Mouse (Mus musculus): ENCODE data around the gene Adcy7. TPM values are rescaled to one million over a fixed set of nuclear protein-coding genes. Genes with fewer than 3 reads are reported as not detected.

The Adcy7 gene
- polyA plus RNA-seq (2014; fragmentation: Nextera tagmentation; extraction: Ambion mirVana), result 3.0 and 3.4 TPM in 2 replicates

GRCm38 (mm10) chr8:88272231-88273050 is at the start of gene Adcy7:
Gene Adcy7 (plus strand): TSS chr8:88272403.
- WGBS, result 3% methylated on average over 64 of the region's 64 CpGs
- Histone ChIP-seq H3K9ac (ENCODE audit: low read length) (peak within 1 kb of the TSS; percentile 63), H3K4me3 (ENCODE audit: low read depth, low read length) (peak within 1 kb of the TSS; percentile 36), H3K4me2 (ENCODE audit: low read depth, low read length, severe bottlenecking) (peak within 1 kb of the TSS; percentile 87), H3K27me3 (ENCODE audit: control insufficient read depth, insufficient read depth, low read length) (peaks cover 16% of the 10 kb centered on the region; the same call in 1 of the 2 replicates), H3K9me3 (ENCODE audit: control insufficient read depth, low read length) (no peaks in the 10 kb centered on the region), H3K36me3 (ENCODE audit: control insufficient read depth, insufficient read depth, low read length) (no peaks in the 10 kb centered on the region), H3K27ac (ENCODE audit: low read depth, low read length) (no peak within 1 kb of the TSS), H3K4me1 (replicated peaks; ENCODE audit: control insufficient read depth, insufficient read depth, low read length) (peaks cover 6% of the 10 kb centered on the region; the same call in 1 of the 2 replicates)
- peak; percentile 66 for ATAC-seq (replicated peaks; ENCODE audit: low FRiP score)
- peak; percentile 81 for DNase-seq (ENCODE audit: low spot score)

- DNase-seq (ENCODE audit: low spot score), result peak; percentile 54
- ATAC-seq (replicated peaks; ENCODE audit: low FRiP score), result peak; percentile 49; the same call in 1 of the 2 replicates
- H3K4me1 ChIP-seq (replicated peaks; ENCODE audit: control insufficient read depth, insufficient read depth, low read length), result peaks cover 13% of the 10 kb centered on the region
- no peak overlapping the region for H3K27ac ChIP-seq (ENCODE audit: low read depth, low read length)
- no peak overlapping the region for H3K9ac ChIP-seq (ENCODE audit: low read length)
- H3K4me2 ChIP-seq (ENCODE audit: low read depth, low read length, severe bottlenecking), result no peak overlapping the region
- H3K27me3 ChIP-seq (ENCODE audit: control insufficient read depth, insufficient read depth, low read length), result no peaks in the 10 kb centered on the region
- H3K36me3 ChIP-seq (ENCODE audit: control insufficient read depth, insufficient read depth, low read length), result no peaks in the 10 kb centered on the region
- WGBS, result 8% methylated on average over 5 of the region's 5 CpGs
- no peaks in the 10 kb centered on the region for H3K9me3 ChIP-seq (ENCODE audit: control insufficient read depth, low read length)
- no peak overlapping the region for H3K4me3 ChIP-seq (ENCODE audit: low read depth, low read length)
Measured at GRCm38 (mm10) chr8:88225358-88225757, 46.8 kb upstream of the Adcy7 start.

GRCm38 (mm10) chr8:88227851-88228250 is 44.4 kb upstream of the Adcy7 start:
- H3K9ac ChIP-seq (ENCODE audit: low read length), result no peak overlapping the region
- H3K4me1 ChIP-seq (replicated peaks; ENCODE audit: control insufficient read depth, insufficient read depth, low read length), result peaks cover 13% of the 10 kb centered on the region
- H3K36me3 ChIP-seq (ENCODE audit: control insufficient read depth, insufficient read depth, low read length), result no peaks in the 10 kb centered on the region
- H3K4me3 ChIP-seq (ENCODE audit: low read depth, low read length), result no peak overlapping the region
- H3K27ac ChIP-seq (ENCODE audit: low read depth, low read length), result no peak overlapping the region
- DNase-seq (ENCODE audit: low spot score) (no peak), ATAC-seq (replicated peaks; ENCODE audit: low FRiP score) (no peak)
- no peak overlapping the region for H3K4me2 ChIP-seq (ENCODE audit: low read depth, low read length, severe bottlenecking)
- H3K9me3 ChIP-seq (ENCODE audit: control insufficient read depth, low read length), result no peaks in the 10 kb centered on the region
- 68% methylated on average over 6 of the region's 6 CpGs for WGBS
- H3K27me3 ChIP-seq (ENCODE audit: control insufficient read depth, insufficient read depth, low read length), result no peaks in the 10 kb centered on the region

- peaks cover 13% of the 10 kb centered on the region for H3K4me1 ChIP-seq (replicated peaks; ENCODE audit: control insufficient read depth, insufficient read depth, low read length)
- 71% methylated on average over 1 of the region's 1 CpGs for WGBS
- H3K4me2 ChIP-seq (ENCODE audit: low read depth, low read length, severe bottlenecking), result no peak overlapping the region
- H3K27me3 ChIP-seq (ENCODE audit: control insufficient read depth, insufficient read depth, low read length), result no peaks in the 10 kb centered on the region
- no peak overlapping the region for H3K9ac ChIP-seq (ENCODE audit: low read length)
- no peaks in the 10 kb centered on the region for H3K9me3 ChIP-seq (ENCODE audit: control insufficient read depth, low read length)
- no peaks in the 10 kb centered on the region for H3K36me3 ChIP-seq (ENCODE audit: control insufficient read depth, insufficient read depth, low read length)
- DNase-seq (ENCODE audit: low spot score) (no peak), ATAC-seq (replicated peaks; ENCODE audit: low FRiP score) (no peak)
- H3K4me3 ChIP-seq (ENCODE audit: low read depth, low read length), result no peak overlapping the region
- H3K27ac ChIP-seq (ENCODE audit: low read depth, low read length), result no peak overlapping the region
Measured at GRCm38 (mm10) chr8:88228286-88228685, 43.9 kb upstream of the Adcy7 start.

- H3K4me1 ChIP-seq (replicated peaks; ENCODE audit: control insufficient read depth, insufficient read depth, low read length), result peaks cover 13% of the 10 kb centered on the region
- no peak overlapping the region for H3K9ac ChIP-seq (ENCODE audit: low read length)
- ATAC-seq (replicated peaks; ENCODE audit: low FRiP score) (no peak), DNase-seq (ENCODE audit: low spot score) (no peak)
- H3K9me3 ChIP-seq (ENCODE audit: control insufficient read depth, low read length), result no peaks in the 10 kb centered on the region
- no peak overlapping the region for H3K4me3 ChIP-seq (ENCODE audit: low read depth, low read length)
- WGBS, result 71% methylated on average over 1 of the region's 1 CpGs
- no peak overlapping the region for H3K27ac ChIP-seq (ENCODE audit: low read depth, low read length)
- no peaks in the 10 kb centered on the region for H3K27me3 ChIP-seq (ENCODE audit: control insufficient read depth, insufficient read depth, low read length)
- H3K4me2 ChIP-seq (ENCODE audit: low read depth, low read length, severe bottlenecking), result no peak overlapping the region
- no peaks in the 10 kb centered on the region for H3K36me3 ChIP-seq (ENCODE audit: control insufficient read depth, insufficient read depth, low read length)
Measured at GRCm38 (mm10) chr8:88228800-88229199, 43.4 kb upstream of the Adcy7 start.

- Histone ChIP-seq H3K9me3 (ENCODE audit: control insufficient read depth, low read length) (no peaks in the 10 kb centered on the region), H3K27me3 (ENCODE audit: control insufficient read depth, insufficient read depth, low read length) (no peaks in the 10 kb centered on the region), H3K4me2 (ENCODE audit: low read depth, low read length, severe bottlenecking) (no peak overlapping the region), H3K4me3 (ENCODE audit: low read depth, low read length) (no peak overlapping the region), H3K27ac (ENCODE audit: low read depth, low read length) (no peak overlapping the region), H3K9ac (ENCODE audit: low read length) (no peak overlapping the region), H3K36me3 (ENCODE audit: control insufficient read depth, insufficient read depth, low read length) (no peaks in the 10 kb centered on the region), H3K4me1 (replicated peaks; ENCODE audit: control insufficient read depth, insufficient read depth, low read length) (no peaks in the 10 kb centered on the region)
- no peak for ATAC-seq (replicated peaks; ENCODE audit: low FRiP score)
- no peak for DNase-seq (ENCODE audit: low spot score)
- 90% methylated on average over 2 of the region's 2 CpGs for WGBS
Measured at GRCm38 (mm10) chr8:88236666-88237065, 35.5 kb upstream of the Adcy7 start.

- H3K9ac ChIP-seq (ENCODE audit: low read length), result no peak overlapping the region
- no peak overlapping the region for H3K4me3 ChIP-seq (ENCODE audit: low read depth, low read length)
- no peaks in the 10 kb centered on the region for H3K4me1 ChIP-seq (replicated peaks; ENCODE audit: control insufficient read depth, insufficient read depth, low read length)
- H3K27me3 ChIP-seq (ENCODE audit: control insufficient read depth, insufficient read depth, low read length), result no peaks in the 10 kb centered on the region
- H3K36me3 ChIP-seq (ENCODE audit: control insufficient read depth, insufficient read depth, low read length), result no peaks in the 10 kb centered on the region
- ATAC-seq (replicated peaks; ENCODE audit: low FRiP score), result no peak
- H3K9me3 ChIP-seq (ENCODE audit: control insufficient read depth, low read length), result no peaks in the 10 kb centered on the region
- no peak overlapping the region for H3K4me2 ChIP-seq (ENCODE audit: low read depth, low read length, severe bottlenecking)
- no peak overlapping the region for H3K27ac ChIP-seq (ENCODE audit: low read depth, low read length)
- no peak for DNase-seq (ENCODE audit: low spot score)
- 88% methylated on average over 2 of the region's 2 CpGs for WGBS
Measured at GRCm38 (mm10) chr8:88237606-88238005, 34.6 kb upstream of the Adcy7 start.

GRCm38 (mm10) chr8:88239277-88239676 is 32.9 kb upstream of the Adcy7 start:
- WGBS, result 86% methylated on average over 5 of the region's 5 CpGs
- Histone ChIP-seq H3K9me3 (ENCODE audit: control insufficient read depth, low read length) (no peaks in the 10 kb centered on the region), H3K4me2 (ENCODE audit: low read depth, low read length, severe bottlenecking) (no peak overlapping the region), H3K27ac (ENCODE audit: low read depth, low read length) (no peak overlapping the region), H3K4me1 (replicated peaks; ENCODE audit: control insufficient read depth, insufficient read depth, low read length) (no peaks in the 10 kb centered on the region), H3K4me3 (ENCODE audit: low read depth, low read length) (no peak overlapping the region), H3K27me3 (ENCODE audit: control insufficient read depth, insufficient read depth, low read length) (no peaks in the 10 kb centered on the region), H3K36me3 (ENCODE audit: control insufficient read depth, insufficient read depth, low read length) (no peaks in the 10 kb centered on the region), H3K9ac (ENCODE audit: low read length) (no peak overlapping the region)
- no peak for DNase-seq (ENCODE audit: low spot score)
- ATAC-seq (replicated peaks; ENCODE audit: low FRiP score), result no peak

- no peak overlapping the region for H3K4me2 ChIP-seq (ENCODE audit: low read depth, low read length, severe bottlenecking)
- no peaks in the 10 kb centered on the region for H3K4me1 ChIP-seq (replicated peaks; ENCODE audit: control insufficient read depth, insufficient read depth, low read length)
- 87% methylated on average over 4 of the region's 4 CpGs for WGBS
- DNase-seq (ENCODE audit: low spot score), result no peak
- no peaks in the 10 kb centered on the region for H3K27me3 ChIP-seq (ENCODE audit: control insufficient read depth, insufficient read depth, low read length)
- H3K9me3 ChIP-seq (ENCODE audit: control insufficient read depth, low read length), result no peaks in the 10 kb centered on the region
- no peaks in the 10 kb centered on the region for H3K36me3 ChIP-seq (ENCODE audit: control insufficient read depth, insufficient read depth, low read length)
- no peak for ATAC-seq (replicated peaks; ENCODE audit: low FRiP score)
- no peak overlapping the region for H3K9ac ChIP-seq (ENCODE audit: low read length)
- no peak overlapping the region for H3K4me3 ChIP-seq (ENCODE audit: low read depth, low read length)
- H3K27ac ChIP-seq (ENCODE audit: low read depth, low read length), result no peak overlapping the region
Measured at GRCm38 (mm10) chr8:88241871-88242270, 30.3 kb upstream of the Adcy7 start.

Measured in forebrain, embryonic 11.5 days (tissue).